Mouse (Mus musculus) embryonic fibroblast, embryonic 13.5 days (primary cell): ENCODE results near the gene Cd248.

Experiments
- CTCF ChIP-seq: IDR thresholded peaks from 2 replicates; pipeline ENCODE4 v1.5.1; 2011; ENCODE audit warnings: mild to moderate bottlenecking, control low read depth, low read length, moderate library complexity, borderline replicate concordance; ENCODE audit not compliant: insufficient read depth
- POLR2A ChIP-seq: IDR thresholded peaks from 2 replicates; pipeline ENCODE4 v1.6.1; 2011; ENCODE audit warnings: low read depth, mild to moderate bottlenecking, control low read depth, low read length, moderate library complexity

- TF ChIP-seq CTCF = no peak
- no peak for TF ChIP-seq POLR2A
These were observed 25.8 kb downstream of the Cd248 start for GRCm38 (mm10) chr19:5093481-5094242.
